Mouse (Mus musculus) CH12.LX (cell line): ENCODE results near the gene Klhl29. TPM values are rescaled to one million over a fixed set of nuclear protein-coding genes. Genes with fewer than 3 reads are reported as not detected.

Experiments used
- DNase-seq: peaks from one replicate; pipeline ENCODE4 v3.0.0-alpha.2; 2013; ENCODE audit errors: extremely low read depth
- H3K27ac ChIP-seq: 2 replicates; pipeline ENCODE4 v1.5.1; 2012; ENCODE audit warnings: low read depth, mild to moderate bottlenecking, control low read depth, moderate library complexity; ENCODE audit not compliant: insufficient read depth
- H3K27me3 ChIP-seq: replicated peaks from 2 replicates; pipeline ENCODE3; 2012; ENCODE audit warnings: inconsistent platforms
- H3K36me3 ChIP-seq, 2 experiments: replicated peaks in 1 of 2; 2 replicates each; pipeline versions ENCODE3 to v1.6.1; 2012; ENCODE audit warnings: inconsistent platforms in 1 of 2, low read length in 1 of 2, mild to moderate bottlenecking in 1 of 2, mixed read lengths in 1 of 2, moderate library complexity in 1 of 2; ENCODE audit not compliant: control insufficient read depth in 1 of 2, insufficient read depth in 1 of 2
- H3K4me1 ChIP-seq, 2 experiments: 2 replicates each; pipeline ENCODE4 v1.6.1; 2012; ENCODE audit warnings: inconsistent platforms in 1 of 2, moderate library complexity in 1 of 2; ENCODE audit not compliant: insufficient read depth in 2 of 2, control insufficient read depth in 1 of 2
- H3K4me2 ChIP-seq: 2 replicates; pipeline ENCODE4 v1.6.1; 2012; ENCODE audit warnings: low read depth, mild to moderate bottlenecking, control low read depth; ENCODE audit not compliant: poor library complexity, insufficient read depth, severe bottlenecking
- H3K4me3 ChIP-seq, 3 experiments: fragments of 150-350 bp in 1 of 3; sonication (generic) in 1 of 3; replicated peaks in 1 of 3; 2 replicates each; pipeline versions ENCODE3 to v1.5.1; 2011 to 2012; ENCODE audit warnings: low read depth in 2 of 3, low read length in 2 of 3, mild to moderate bottlenecking in 2 of 3, moderate library complexity in 2 of 3, control low read depth in 1 of 3, improper control_type of control experiment in 1 of 3, inconsistent platforms in 1 of 3, mixed read lengths in 1 of 3; ENCODE audit not compliant: poor library complexity in 1 of 3
- H3K79me2 ChIP-seq: replicated peaks from 2 replicates; pipeline ENCODE4 v1.6.1; 2012; ENCODE audit warnings: mild to moderate bottlenecking, moderate library complexity; ENCODE audit not compliant: control insufficient read depth, poor library complexity, insufficient read depth, severe bottlenecking; ENCODE audit errors: extremely low read depth
- H3K9ac ChIP-seq: 2 replicates; pipeline ENCODE4 v1.6.1; 2012; ENCODE audit warnings: low read depth, mild to moderate bottlenecking, control low read depth, moderate library complexity; ENCODE audit not compliant: insufficient read depth
- H3K9me3 ChIP-seq: replicated peaks from 2 replicates; pipeline ENCODE3; 2012; ENCODE audit warnings: low read length, inconsistent platforms, mixed read lengths
- CHD2 ChIP-seq: IDR thresholded peaks from 2 replicates; pipeline ENCODE4 v1.6.1; 2011; ENCODE audit warnings: low read length, improper control_type of control experiment
- CTCF ChIP-seq, 2 experiments: IDR thresholded peaks in 1 of 2; conservative IDR thresholded peaks in 1 of 2; 2 replicates each; pipeline ENCODE4 v1.5.1; 2011 to 2012; ENCODE audit warnings: low read depth in 2 of 2, low read length in 2 of 2, improper control_type of control experiment in 1 of 2, inconsistent platforms in 1 of 2, mild to moderate bottlenecking in 1 of 2, moderate library complexity in 1 of 2
- ELF1 ChIP-seq: IDR thresholded peaks from 2 replicates; pipeline ENCODE4 v1.6.1; 2014; ENCODE audit warnings: low read depth, mild to moderate bottlenecking, inconsistent platforms, low read length, improper control_type of control experiment
- ETS1 ChIP-seq: conservative IDR thresholded peaks from 2 replicates; pipeline ENCODE4 v1.6.1; 2012; ENCODE audit warnings: low read depth, mild to moderate bottlenecking, inconsistent platforms, low read length, improper control_type of control experiment, moderate library complexity
- JUN ChIP-seq: IDR thresholded peaks from 2 replicates; pipeline ENCODE4 v1.6.1; 2011; ENCODE audit warnings: low read depth, mild to moderate bottlenecking, low read length, improper control_type of control experiment, moderate library complexity; ENCODE audit not compliant: insufficient read depth
- MAX ChIP-seq: IDR thresholded peaks from 2 replicates; pipeline ENCODE4 v1.6.1; 2011; ENCODE audit warnings: low read length, improper control_type of control experiment
- MAZ ChIP-seq: IDR thresholded peaks from 2 replicates; pipeline ENCODE4 v1.6.1; 2012; ENCODE audit warnings: low read depth, mild to moderate bottlenecking, inconsistent platforms, low read length, improper control_type of control experiment, moderate library complexity
- MEF2A ChIP-seq: IDR thresholded peaks from 2 replicates; pipeline ENCODE4 v1.6.1; 2014; ENCODE audit warnings: low read depth, mild to moderate bottlenecking, inconsistent platforms, low read length, improper control_type of control experiment, borderline replicate concordance
- MYC ChIP-seq: IDR thresholded peaks from 2 replicates; pipeline ENCODE4 v1.6.1; 2011; ENCODE audit warnings: low read depth, mild to moderate bottlenecking, improper control_type of control experiment, low read length
- NELFE ChIP-seq: IDR thresholded peaks from 2 replicates; pipeline ENCODE4 v1.6.1; 2011; ENCODE audit warnings: low read depth, low read length, improper control_type of control experiment
- NRF1 ChIP-seq: IDR thresholded peaks from 2 replicates; pipeline ENCODE4 v1.6.1; 2014; ENCODE audit warnings: low read depth, mild to moderate bottlenecking, inconsistent platforms, low read length, improper control_type of control experiment, moderate library complexity
- POLR2AphosphoS2 ChIP-seq: IDR thresholded peaks from 2 replicates; pipeline ENCODE4 v1.6.1; 2011; ENCODE audit warnings: low read depth, low read length, improper control_type of control experiment
- TCF12 ChIP-seq: IDR thresholded peaks from 2 replicates; pipeline ENCODE4 v1.6.1; 2014; ENCODE audit warnings: low read depth, mild to moderate bottlenecking, inconsistent platforms, low read length, improper control_type of control experiment
- UBTF ChIP-seq: IDR thresholded peaks from 2 replicates; pipeline ENCODE4 v1.6.1; 2012; ENCODE audit warnings: low read depth, mild to moderate bottlenecking, inconsistent platforms, low read length, improper control_type of control experiment, moderate library complexity
- USF1 ChIP-seq: IDR thresholded peaks from 2 replicates; pipeline ENCODE4 v1.6.1; 2014; ENCODE audit warnings: low read depth, mild to moderate bottlenecking, inconsistent platforms, low read length, improper control_type of control experiment
- USF2 ChIP-seq: conservative IDR thresholded peaks from 2 replicates; pipeline ENCODE4 v1.6.1; 2011; ENCODE audit warnings: low read depth, low read length, improper control_type of control experiment
- ZC3H11A ChIP-seq: IDR thresholded peaks from 2 replicates; pipeline ENCODE4 v1.6.1; 2012; ENCODE audit warnings: low read depth, mild to moderate bottlenecking, inconsistent platforms, low read length, improper control_type of control experiment
- dilution Hi-C: fragments of 300-500 bp; cut with MboI; formaldehyde crosslinking; loops from 2 replicates; pipeline ENCODE4 v1.14.3; 2020; ENCODE audit warnings: low sequenced_read_pairs; ENCODE audit not compliant: extremely low pct_unique_long_range_greater_than_20kb, extremely low pct_ligation_motif_present
- in situ Hi-C: fragments of 300-500 bp; cut with MboI; formaldehyde crosslinking; loops from 3 replicates; pipeline ENCODE4 v1.14.3; 2019; ENCODE audit warnings: low sequenced_read_pairs, low pct_ligation_motif_present, low pct_unique_long_range_greater_than_20kb, mixed read lengths
- polyA plus RNA-seq: library from polyadenylated mRNA; unstranded; fragments of >175 nt; gene quantifications from 2 replicates; pipeline ENCODE4 v1.2.1, GENCODE M21; 2012; ENCODE audit warnings: low read depth; ENCODE audit not compliant: insufficient read length
- total RNA-seq, 2 experiments: library from RNA; depleted of rRNA; stranded (reverse); fragments of 300-350 nt in 1 of 2; fragments of >200 nt in 1 of 2; gene quantifications; 2 replicates each; pipeline ENCODE4 v1.2.3; 2012 to 2014

Gene Klhl29
- total and polyA plus RNA-seq, 3 experiments = 0.04 TPM; not detected in 2

- Histone ChIP-seq H3K27me3 (no peaks in the 10 kb centered on the region), H3K4me3 (no peak overlapping the region), H3K79me2 (no peaks in the 10 kb centered on the region), H3K36me3 (no peaks in the 10 kb centered on the region), H3K9ac (no peak overlapping the region), H3K9me3 (no peaks in the 10 kb centered on the region), H3K4me1 (no peaks in the 10 kb centered on the region), H3K4me2 (no peak overlapping the region), H3K27ac (no peak overlapping the region)
- TF ChIP-seq CTCF (conservative IDR thresholded peaks at IDR 0.05 in 1 of 2, IDR thresholded peaks at IDR 0.05 in 1 of 2; ENCODE audit: low read depth in 2 of 2, low read length in 2 of 2) (no peak), ZC3H11A (no peak), NRF1 (no peak), MEF2A (no peak), USF1 (no peak), USF2 (no peak), UBTF (no peak), ELF1 (no peak), CHD2 (no peak), MAZ (no peak), POLR2AphosphoS2 (no peak), TCF12 (no peak), NELFE (no peak)
- no peak for DNase-seq
- dilution Hi-C loops = no loop called here
- in situ Hi-C loops = no loop called here
Measured at GRCm38 (mm10) chr12:5352771-5353170, 22.7 kb downstream of the Klhl29 start.

- dilution Hi-C loops = no loop called here
- no peak overlapping the region for H3K9ac ChIP-seq
- no peak overlapping the region for H3K4me3 ChIP-seq
- no peaks in the 10 kb centered on the region for H3K27me3 ChIP-seq
- H3K4me2 ChIP-seq = no peak overlapping the region
- no peaks in the 10 kb centered on the region for H3K36me3 ChIP-seq
- H3K27ac ChIP-seq = no peak overlapping the region
- no peaks in the 10 kb centered on the region for H3K4me1 ChIP-seq
- no peaks in the 10 kb centered on the region for H3K9me3 ChIP-seq
- H3K79me2 ChIP-seq = no peaks in the 10 kb centered on the region
- TF ChIP-seq JUN (no peak), ETS1 (no peak), UBTF (no peak), MAX (no peak), MYC (no peak), ELF1 (no peak)
- no peak for DNase-seq
- in situ Hi-C loops = no loop called here
Measured at GRCm38 (mm10) chr12:5350491-5351285, 24.8 kb downstream of the Klhl29 start.
